Mouse (Mus musculus) heart, postnatal 0 days (tissue): ENCODE results near the gene Zim1.

ENCODE experiments used
- CTCF ChIP-seq: IDR thresholded peaks from 2 replicates; pipeline ENCODE4 v1.5.1; 2016; ENCODE audit warnings: antibody characterized with exemption, control low read depth, low read depth
- EP300 ChIP-seq: IDR thresholded peaks from 2 replicates; pipeline ENCODE4 v1.6.1; 2016; ENCODE audit warnings: antibody characterized with exemption, low read depth

GRCm38 (mm10) chr7:6650526-6650925 is 45.7 kb downstream of the Zim1 start:
- TF ChIP-seq CTCF = no peak
- TF ChIP-seq EP300 = no peak
